Mouse (Mus musculus) hindbrain, embryonic 12.5 days (tissue): Measurements from ENCODE around the gene Prox1. TPM values are rescaled to one million over a fixed set of nuclear protein-coding genes. Genes with fewer than 3 reads are reported as not detected.

Experiments used
- ATAC-seq: fragments of 200-750 bp; cut with Nextera tagmentation; 2 replicates; pipeline ENCODE4 v1.8.0; 2017; ENCODE audit warnings: moderate TSS enrichment; ENCODE audit not compliant: low FRiP score
- H3K27ac ChIP-seq: fragments of 300-500 bp; sonication (generic); 2 replicates; pipeline ENCODE4 v1.5.1; 2016; ENCODE audit warnings: mild to moderate bottlenecking
- H3K27me3 ChIP-seq: fragments of 300-500 bp; sonication (generic); 2 replicates; pipeline ENCODE4 v1.6.1; 2016; ENCODE audit warnings: mild to moderate bottlenecking
- H3K36me3 ChIP-seq: fragments of 300-500 bp; sonication (generic); 2 replicates; pipeline ENCODE4 v1.6.1; 2016; ENCODE audit warnings: mild to moderate bottlenecking
- H3K4me1 ChIP-seq: fragments of 300-500 bp; sonication (generic); 2 replicates; pipeline ENCODE4 v1.6.1; 2016
- H3K4me2 ChIP-seq: fragments of 300-500 bp; sonication (generic); replicated peaks from 2 replicates; pipeline ENCODE4 v1.6.1; 2016; ENCODE audit warnings: mild to moderate bottlenecking
- H3K4me3 ChIP-seq: fragments of 300-500 bp; sonication (generic); 2 replicates; pipeline ENCODE4 v1.5.1; 2016; ENCODE audit warnings: mild to moderate bottlenecking
- H3K9ac ChIP-seq: fragments of 300-500 bp; sonication (generic); 2 replicates; pipeline ENCODE4 v1.6.1; 2016; ENCODE audit warnings: mild to moderate bottlenecking, moderate library complexity
- H3K9me3 ChIP-seq: fragments of 300-500 bp; sonication (generic); replicated peaks from 2 replicates; pipeline ENCODE4 v1.6.1; 2016; ENCODE audit warnings: mild to moderate bottlenecking
- WGBS: fragments of 180-500 bp; shearing (Covaris S2); methylation state at CpG from one replicate; pipeline ENCODE4 v1.1.7; 2016; 5-methylcytosine and 5-hydroxymethylcytosine counted together
- polyA plus RNA-seq: library from polyadenylated mRNA; unstranded; fragments of >200 nt; fragmentation: Nextera tagmentation; extraction: Ambion mirVana; gene quantifications from 2 replicates; pipeline ENCODE4 v1.2.1, GENCODE M21; 2016

The Prox1 gene
- polyA plus RNA-seq, 1 experiment from 2014 or later = 10.8 TPM

DNA sequence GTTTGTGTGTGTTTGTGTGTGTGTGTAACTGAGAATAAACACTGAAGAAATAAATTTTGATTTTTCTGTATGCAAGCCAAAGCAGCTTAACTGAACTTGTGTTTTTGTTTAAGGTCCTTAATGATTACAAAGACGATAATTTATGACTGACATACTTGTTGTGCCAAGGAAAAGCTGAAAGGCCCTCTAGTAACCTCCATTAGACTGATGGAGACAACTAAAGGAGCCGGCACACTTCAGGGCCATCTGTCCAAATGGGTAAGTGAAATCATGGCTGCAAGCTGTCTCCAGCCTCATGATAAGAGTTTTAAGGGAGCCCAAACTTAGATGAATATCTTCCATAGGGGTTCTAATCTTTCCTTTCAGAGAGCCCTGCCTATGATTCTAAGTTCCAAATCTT lies 15.5 kb downstream of the Prox1 start:
- Histone ChIP-seq H3K4me1 (peaks cover 40% of the 10 kb centered on the region), H3K36me3 (no peaks in the 10 kb centered on the region), H3K4me3 (no peak overlapping the region), H3K9ac (no peak overlapping the region), H3K9me3 (no peaks in the 10 kb centered on the region), H3K27me3 (no peaks in the 10 kb centered on the region), H3K4me2 (no peak overlapping the region), H3K27ac (no peak overlapping the region)
- 32% methylated on average over 2 of the region's 2 CpGs for WGBS
- ATAC-seq = no peak

DNA sequence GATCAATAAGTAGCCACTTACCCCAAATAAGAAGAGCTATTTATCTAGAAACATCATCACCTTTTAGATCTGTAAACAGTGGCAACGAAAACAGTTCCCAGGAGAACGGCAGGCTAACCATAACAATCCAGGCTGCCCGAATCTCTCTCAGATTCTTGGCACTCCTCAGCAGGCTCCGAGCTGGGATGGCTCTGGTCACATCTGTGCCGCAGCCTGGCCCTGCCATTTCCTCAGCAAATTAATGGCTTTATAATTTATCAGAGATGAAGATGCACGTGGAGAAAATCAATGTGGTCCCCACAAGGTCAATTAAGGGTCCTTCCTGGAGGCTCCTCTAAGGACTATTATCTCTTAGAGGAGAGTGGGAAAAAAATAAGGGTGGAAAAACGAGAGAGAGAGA lies 16.2 kb downstream of the Prox1 start:
- Histone ChIP-seq H3K9me3 (no peaks in the 10 kb centered on the region), H3K4me3 (no peak overlapping the region), H3K27me3 (no peaks in the 10 kb centered on the region), H3K4me1 (peaks cover 40% of the 10 kb centered on the region), H3K9ac (no peak overlapping the region), H3K4me2 (no peak overlapping the region), H3K27ac (no peak overlapping the region), H3K36me3 (no peaks in the 10 kb centered on the region)
- WGBS = 25% methylated on average over 7 of the region's 7 CpGs
- ATAC-seq = no peak

- Histone ChIP-seq H3K36me3 (no peaks in the 10 kb centered on the region), H3K27ac (no peak overlapping the region), H3K4me1 (peaks cover 57% of the 10 kb centered on the region), H3K4me2 (no peak overlapping the region), H3K27me3 (no peaks in the 10 kb centered on the region), H3K9me3 (no peaks in the 10 kb centered on the region), H3K9ac (no peak overlapping the region), H3K4me3 (no peak overlapping the region)
- 47% methylated on average over 6 of the region's 6 CpGs for WGBS
- ATAC-seq = no peak
Observed at GRCm38 (mm10) chr1:190152603-190153002, 17.9 kb downstream of the Prox1 start.

GRCm38 (mm10) chr1:190149233-190149741 lies 21.2 kb downstream of the Prox1 start:
- WGBS = 21% methylated on average over 17 of the region's 17 CpGs
- no peak overlapping the region for H3K4me3 ChIP-seq
- H3K9ac ChIP-seq = no peak overlapping the region
- H3K9me3 ChIP-seq = no peaks in the 10 kb centered on the region
- peak overlapping the region; percentile 78 for H3K27ac ChIP-seq
- H3K27me3 ChIP-seq = no peaks in the 10 kb centered on the region
- H3K4me1 ChIP-seq = peaks cover 46% of the 10 kb centered on the region
- H3K4me2 ChIP-seq = peak overlapping the region; percentile 38
- peak; percentile 68 for ATAC-seq
- no peaks in the 10 kb centered on the region for H3K36me3 ChIP-seq

GRCm38 (mm10) chr1:190148661-190149232 lies 21.8 kb downstream of the Prox1 start:
- Histone ChIP-seq H3K9me3 (no peaks in the 10 kb centered on the region), H3K9ac (no peak overlapping the region), H3K36me3 (0 out of 2 replicates have a peak, but pooled peaks cover 5% of the 10 kb centered on the region), H3K4me2 (peak overlapping the region; percentile 38), H3K27me3 (no peaks in the 10 kb centered on the region; the same call in 1 of the 2 replicates), H3K4me3 (no peak overlapping the region), H3K4me1 (peaks cover 41% of the 10 kb centered on the region), H3K27ac (peak overlapping the region; percentile 78)
- ATAC-seq = no peak
- WGBS = 16% methylated on average over 12 of the region's 12 CpGs

GRCm38 (mm10) chr1:190147816-190148215 lies 22.7 kb downstream of the Prox1 start:
- ATAC-seq = no peak
- H3K36me3 ChIP-seq = 0 out of 2 replicates have a peak, but pooled peaks cover 5% of the 10 kb centered on the region
- no peak overlapping the region for H3K4me2 ChIP-seq
- peaks cover 1% of the 10 kb centered on the region; the same call in 1 of the 2 replicates for H3K27me3 ChIP-seq
- H3K4me3 ChIP-seq = no peak overlapping the region
- no peak overlapping the region for H3K9ac ChIP-seq
- H3K27ac ChIP-seq = no peak overlapping the region
- H3K4me1 ChIP-seq = peaks cover 36% of the 10 kb centered on the region
- H3K9me3 ChIP-seq = no peaks in the 10 kb centered on the region
- 77% methylated on average over 6 of the region's 6 CpGs for WGBS

DNA sequence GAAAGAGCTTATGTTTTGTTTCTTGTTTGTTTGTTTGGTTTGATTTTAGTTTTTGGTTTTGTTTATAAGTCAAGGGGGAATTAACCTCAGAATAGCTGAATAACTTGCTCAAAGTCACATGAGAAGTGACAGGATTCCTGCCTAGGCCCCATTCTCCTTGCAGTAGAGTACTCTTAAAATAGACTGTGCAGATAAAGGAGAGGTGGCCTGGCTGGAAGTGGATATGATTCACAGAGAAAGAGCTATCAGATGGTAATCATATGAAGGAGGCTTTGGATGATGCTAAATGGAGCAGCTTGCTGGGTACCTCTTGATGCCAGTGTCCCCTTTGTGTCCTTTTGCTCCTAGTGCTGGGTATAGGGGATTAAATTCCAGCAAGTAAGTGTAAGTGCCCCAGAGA lies 26.1 kb downstream of the Prox1 start:
- Histone ChIP-seq H3K9ac (no peak overlapping the region), H3K27me3 (peaks cover 4% of the 10 kb centered on the region; the same call in 1 of the 2 replicates), H3K4me2 (no peak overlapping the region), H3K36me3 (0 out of 2 replicates have a peak, but pooled peaks cover 5% of the 10 kb centered on the region), H3K4me3 (no peak overlapping the region), H3K9me3 (no peaks in the 10 kb centered on the region), H3K4me1 (peaks cover 48% of the 10 kb centered on the region), H3K27ac (no peak overlapping the region)
- ATAC-seq = no peak

DNA sequence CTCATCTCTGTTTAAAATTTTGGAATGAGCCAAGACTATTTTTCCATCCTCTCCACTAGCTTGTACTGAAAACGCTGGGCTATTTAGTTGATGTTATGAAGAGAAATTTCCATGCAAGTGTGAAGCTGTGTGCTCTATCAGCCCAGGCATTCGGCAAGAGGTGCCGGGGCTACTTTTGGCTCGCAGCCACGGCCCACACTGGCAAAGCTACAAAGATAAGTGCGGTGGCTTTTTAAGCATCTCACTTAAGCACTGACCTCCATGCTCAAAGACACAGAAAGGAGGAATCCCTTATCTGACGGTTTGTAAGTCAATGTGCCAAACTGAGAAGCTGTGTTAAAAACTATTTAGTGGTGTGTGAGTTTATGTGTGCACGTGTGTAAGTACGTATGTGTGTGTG lies 26.9 kb downstream of the Prox1 start:
- 0 out of 2 replicates have a peak, but pooled peaks cover 5% of the 10 kb centered on the region for H3K36me3 ChIP-seq
- 85% methylated on average over 9 of the region's 9 CpGs for WGBS
- no peak overlapping the region for H3K4me2 ChIP-seq
- H3K4me1 ChIP-seq = peaks cover 47% of the 10 kb centered on the region
- H3K27ac ChIP-seq = no peak overlapping the region
- no peak for ATAC-seq
- no peak overlapping the region for H3K9ac ChIP-seq
- H3K27me3 ChIP-seq = peaks cover 4% of the 10 kb centered on the region; the same call in 1 of the 2 replicates
- H3K9me3 ChIP-seq = no peaks in the 10 kb centered on the region
- H3K4me3 ChIP-seq = no peak overlapping the region

DNA sequence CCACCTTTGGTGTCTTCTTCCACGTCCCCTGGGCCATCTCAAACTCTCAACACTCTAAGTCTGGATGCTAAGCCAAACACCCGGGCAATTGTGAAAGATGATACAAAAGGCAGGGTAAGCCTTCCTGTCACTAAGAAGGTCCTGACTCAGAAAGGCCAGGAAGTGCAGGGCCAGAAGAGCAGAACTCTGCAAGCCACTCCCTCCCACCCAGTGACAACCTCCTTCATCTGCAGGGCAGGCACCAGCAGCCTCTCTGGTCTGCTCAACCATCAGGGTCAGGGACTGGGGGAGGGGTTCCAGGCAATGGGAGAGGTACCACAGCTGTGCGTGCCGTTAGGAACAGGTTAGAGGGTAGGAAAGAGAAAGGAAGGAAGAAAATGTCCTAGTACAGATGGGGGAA lies 27.9 kb downstream of the Prox1 start:
- peaks cover 47% of the 10 kb centered on the region for H3K4me1 ChIP-seq
- H3K27ac ChIP-seq = no peak overlapping the region
- WGBS = 40% methylated on average over 4 of the region's 4 CpGs
- no peak overlapping the region for H3K4me2 ChIP-seq
- no peak overlapping the region for H3K4me3 ChIP-seq
- H3K27me3 ChIP-seq = peaks cover 4% of the 10 kb centered on the region; the same call in 1 of the 2 replicates
- H3K36me3 ChIP-seq = 0 out of 2 replicates have a peak, but pooled peaks cover 5% of the 10 kb centered on the region
- no peaks in the 10 kb centered on the region for H3K9me3 ChIP-seq
- no peak overlapping the region for H3K9ac ChIP-seq
- ATAC-seq = no peak

- 29% methylated on average over 6 of the region's 6 CpGs for WGBS
- Histone ChIP-seq H3K9me3 (no peaks in the 10 kb centered on the region), H3K4me2 (no peak overlapping the region), H3K4me1 (peaks cover 52% of the 10 kb centered on the region), H3K27ac (no peak overlapping the region), H3K27me3 (peaks cover 4% of the 10 kb centered on the region; the same call in 1 of the 2 replicates), H3K4me3 (no peak overlapping the region), H3K9ac (no peak overlapping the region), H3K36me3 (0 out of 2 replicates have a peak, but pooled peaks cover 5% of the 10 kb centered on the region)
- ATAC-seq = no peak
Observed at GRCm38 (mm10) chr1:190140519-190140918, 30.0 kb downstream of the Prox1 start.

DNA sequence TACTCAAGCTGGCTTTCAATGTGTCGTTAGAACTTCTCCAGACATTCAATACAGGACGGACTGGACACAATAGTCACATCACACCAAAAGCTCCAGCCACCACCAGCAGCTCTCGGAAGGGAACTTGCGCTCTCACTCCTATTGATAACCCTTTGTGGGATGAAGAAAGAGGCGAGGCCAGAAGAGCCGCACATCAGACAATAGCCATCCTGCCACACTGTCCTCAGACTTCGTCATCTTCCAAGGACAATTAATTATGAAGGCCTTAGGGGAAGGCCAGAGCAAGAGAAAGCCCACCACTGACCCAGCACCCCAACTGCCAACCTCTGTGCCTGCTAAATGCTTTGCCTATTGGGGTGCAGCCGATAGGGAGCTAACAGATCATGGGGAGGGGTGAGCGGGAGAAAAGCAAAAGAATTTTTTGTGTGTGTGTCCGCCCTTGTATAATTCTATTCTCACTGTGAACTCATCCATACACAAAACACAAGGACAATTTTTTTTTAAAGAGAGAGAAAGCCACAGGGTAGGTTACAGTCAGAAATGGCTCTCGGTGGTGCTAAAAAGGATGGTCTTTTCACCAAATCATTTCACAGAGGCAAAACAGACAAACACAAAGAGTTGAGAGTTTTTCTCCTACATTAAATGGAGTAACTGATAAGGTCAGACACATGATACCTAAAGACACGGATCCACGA lies 30.7 kb downstream of the Prox1 start:
- ATAC-seq = no peak
- 30% methylated on average over 13 of the region's 13 CpGs for WGBS
- Histone ChIP-seq H3K27ac (no peak overlapping the region), H3K36me3 (0 out of 2 replicates have a peak, but pooled peaks cover 5% of the 10 kb centered on the region), H3K9me3 (no peaks in the 10 kb centered on the region), H3K4me2 (no peak overlapping the region), H3K4me1 (peaks cover 52% of the 10 kb centered on the region), H3K4me3 (no peak overlapping the region), H3K27me3 (peaks cover 4% of the 10 kb centered on the region; the same call in 1 of the 2 replicates), H3K9ac (no peak overlapping the region)

GRCm38 (mm10) chr1:190137943-190138342 lies 32.6 kb downstream of the Prox1 start:
- H3K27me3 ChIP-seq = 0 out of 2 replicates have a peak, but pooled peaks cover 4% of the 10 kb centered on the region
- H3K36me3 ChIP-seq = no peaks in the 10 kb centered on the region
- H3K4me2 ChIP-seq = no peak overlapping the region
- peak overlapping the region; percentile 73 for H3K27ac ChIP-seq
- H3K9ac ChIP-seq = no peak overlapping the region
- ATAC-seq = peak; percentile 80
- 40% methylated on average over 10 of the region's 10 CpGs for WGBS
- no peaks in the 10 kb centered on the region for H3K9me3 ChIP-seq
- no peak overlapping the region for H3K4me3 ChIP-seq
- H3K4me1 ChIP-seq = peaks cover 52% of the 10 kb centered on the region
